Mouse (Mus musculus): ENCODE data around the gene Akr1c20. TPM values are rescaled to one million over a fixed set of nuclear protein-coding genes. Genes with fewer than 3 reads are reported as not detected.

Akr1c20 gene
- polyA plus RNA-seq (2012): not detected in 2 replicates

- TF ChIP-seq GATA1 (IDR thresholded peaks at IDR 0.05; ENCODE audit: low read length): no peak
Observed at GRCm38 (mm10) chr13:4523201-4523838, at the start of gene Akr1c20. Akr1c20 (minus strand) TSS chr13:4523345.

DNA sequence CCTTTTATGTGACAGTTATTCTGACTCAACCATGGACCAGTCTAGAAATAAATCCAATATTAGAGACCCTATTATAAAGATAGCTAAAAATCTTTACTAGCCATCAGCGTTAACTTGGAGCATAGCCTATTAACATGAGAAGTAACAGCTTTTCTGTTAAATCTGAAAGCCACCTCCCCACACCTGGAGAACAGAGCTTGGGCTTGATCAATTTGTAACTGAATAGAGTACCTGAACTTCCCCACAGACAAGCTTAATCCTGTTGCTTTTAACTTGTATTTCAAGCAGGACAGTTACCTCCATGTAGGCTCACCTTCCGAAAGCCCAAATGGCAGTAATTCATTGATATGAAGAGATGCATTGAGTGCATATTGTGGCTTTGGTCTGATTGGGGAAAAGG is 42.9 kb upstream of the Akr1c20 start:
- TF ChIP-seq GATA1 (IDR thresholded peaks at IDR 0.05; ENCODE audit: low read length): no peak

DNA sequence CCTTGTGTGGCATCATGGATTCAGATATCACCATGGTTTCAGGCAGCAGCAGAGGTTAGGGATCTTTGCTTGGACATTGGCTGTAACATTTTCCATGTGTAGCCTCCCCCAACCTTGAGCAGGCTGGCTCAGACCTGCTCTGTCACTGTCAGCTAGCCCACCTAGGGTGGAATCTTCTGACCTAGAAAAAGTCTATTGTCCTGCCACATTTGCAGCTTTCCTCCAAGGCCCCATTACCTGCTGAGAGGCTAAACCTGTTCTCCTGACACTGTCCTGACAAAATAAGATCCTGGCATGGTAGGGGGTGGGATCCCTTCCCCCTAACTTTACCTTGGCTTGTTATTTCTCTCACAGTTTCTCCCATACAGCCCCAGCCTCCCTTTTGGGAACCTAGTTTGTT is 37.4 kb upstream of the Akr1c20 start:
- TF ChIP-seq GATA1 (IDR thresholded peaks at IDR 0.05; ENCODE audit: low read length): no peak

DNA sequence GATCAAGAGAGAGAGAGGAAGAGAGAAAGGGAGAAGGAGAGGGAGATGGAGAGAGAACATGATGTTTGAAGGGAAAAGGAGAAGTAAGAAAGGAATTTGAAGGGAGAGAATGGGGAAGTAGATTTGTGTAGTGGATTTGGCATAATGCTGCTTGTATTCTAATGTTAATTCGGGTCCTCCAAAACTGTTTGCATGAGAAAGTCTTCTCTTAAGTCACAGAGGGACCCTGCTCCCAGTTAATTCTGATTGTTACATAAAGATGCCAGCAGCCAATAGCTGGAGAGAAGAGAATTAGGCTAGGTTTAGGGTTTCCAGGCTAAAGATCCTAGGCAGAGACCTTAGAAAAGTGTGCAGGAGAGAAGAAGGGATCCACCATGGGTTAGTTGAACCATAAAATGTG is 36.0 kb upstream of the Akr1c20 start:
- TF ChIP-seq GATA1 (IDR thresholded peaks at IDR 0.05; ENCODE audit: low read length): no peak

GRCm38 (mm10) chr13:4514811-4515210 is 8.3 kb downstream of the Akr1c20 start:
- TF ChIP-seq GATA1 (IDR thresholded peaks at IDR 0.05; ENCODE audit: low read length): no peak

GRCm38 (mm10) chr13:4467896-4468295 is 55.2 kb downstream of the Akr1c20 start:
- no peak for TF ChIP-seq GATA1 (IDR thresholded peaks at IDR 0.05; ENCODE audit: low read length)

- no peak for TF ChIP-seq GATA1 (IDR thresholded peaks at IDR 0.05; ENCODE audit: low read length)
Observed at GRCm38 (mm10) chr13:4465641-4466040, 57.5 kb downstream of the Akr1c20 start.

Other genes with a start within 250 kb of the Akr1c20 start
- gene Akr1c12, start 243.9 kb downstream of the Akr1c20 start, polyA plus RNA-seq (2012): 0.21 and 0.22 TPM in 2 replicates
- not detected in 2 replicates for gene Akr1c6, start 89.0 kb downstream of the Akr1c20 start, polyA plus RNA-seq (2012)
- not detected in 2 replicates for gene Akr1c21, start 50.7 kb upstream of the Akr1c20 start, polyA plus RNA-seq (2012)
- gene Akr1e1, start 85.8 kb upstream of the Akr1c20 start, polyA plus RNA-seq (2012): 0.22 and 0.29 TPM in 2 replicates

Measured in G1E-ER4 (cell line).